Mouse (Mus musculus) olfactory bulb, adult 2 months (tissue): ENCODE results near the gene Sorcs1.

Experiments used
- CTCF ChIP-seq: fragments of 200-500 bp; IDR thresholded peaks from 2 replicates; pipeline ENCODE4 v1.5.1; 2012; ENCODE audit warnings: low read depth, mild to moderate bottlenecking, low read length, moderate library complexity; ENCODE audit not compliant: insufficient read depth
- POLR2A ChIP-seq: fragments of 200-500 bp; IDR thresholded peaks from 2 replicates; pipeline ENCODE4 v1.6.1; 2012; ENCODE audit warnings: mild to moderate bottlenecking, low read depth, low read length, moderate library complexity; ENCODE audit not compliant: insufficient read depth

DNA sequence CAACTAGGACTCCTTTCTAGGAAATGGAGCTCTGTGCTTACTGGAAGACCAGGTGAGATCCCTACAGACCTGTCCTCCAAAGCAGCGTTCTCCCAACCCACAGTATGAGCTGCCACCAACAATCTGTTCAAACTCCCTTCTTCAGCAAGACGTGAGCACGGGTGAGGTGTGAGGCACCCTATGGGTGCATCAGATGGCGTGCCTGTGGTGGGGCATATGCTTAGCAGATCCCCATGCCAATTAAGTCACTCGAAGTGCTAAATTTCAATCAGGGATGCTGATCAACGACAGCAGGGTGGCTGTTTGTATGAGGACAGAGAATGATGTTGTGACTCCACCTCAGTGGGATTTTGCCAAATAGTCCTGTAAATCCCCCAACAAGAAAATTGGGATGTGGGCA is 201.7 kb downstream of the Sorcs1 start:
- no peak for TF ChIP-seq CTCF
- no peak for TF ChIP-seq POLR2A
